Mouse (Mus musculus): ENCODE measurements around the gene Fmo6. TPM values are rescaled to one million over a fixed set of nuclear protein-coding genes. Genes with fewer than 3 reads are reported as not detected.

Fmo6 gene
- polyA plus RNA-seq, 1 experiment from 2014 or later: not detected

GRCm38 (mm10) chr1:162946837-162947558 lies 9.7 kb upstream of the Fmo6 start:
- 66% methylated on average over 4 of the region's 4 CpGs for WGBS

DNA sequence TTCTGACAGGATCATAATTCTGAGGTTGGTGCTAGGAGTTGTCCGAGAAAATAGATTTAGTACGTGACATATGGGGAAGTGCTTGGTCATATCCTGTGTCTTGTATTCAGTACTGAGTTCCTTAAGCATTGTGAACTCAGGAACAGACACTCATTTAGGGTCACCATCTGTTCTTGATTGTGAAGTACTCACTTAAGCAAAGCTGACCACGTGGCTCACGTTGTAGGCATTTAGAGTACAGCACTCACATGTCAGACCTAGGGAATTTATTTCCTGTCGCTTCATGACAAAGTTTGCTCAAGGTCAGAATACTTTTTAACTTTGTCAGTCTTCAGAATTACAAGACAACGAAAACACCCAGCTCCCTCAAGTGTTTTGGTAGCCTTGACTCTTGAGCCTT lies 6.4 kb upstream of the Fmo6 start:
- H3K4me2 ChIP-seq (ENCODE audit: low read depth, low read length): no peak overlapping the region
- H3K4me3 ChIP-seq (ENCODE audit: low read length): no peak overlapping the region
- no peaks in the 10 kb centered on the region for H3K9me3 ChIP-seq (ENCODE audit: control insufficient read depth, low read length)
- 68% methylated on average over 6 of the region's 6 CpGs for WGBS
- ATAC-seq: no peak
- H3K27ac ChIP-seq (ENCODE audit: low read length): no peak overlapping the region
- H3K9ac ChIP-seq (ENCODE audit: low read depth, low read length): no peak overlapping the region
- H3K36me3 ChIP-seq (ENCODE audit: control insufficient read depth, insufficient read depth, low read length): no peaks in the 10 kb centered on the region
- H3K4me1 ChIP-seq (ENCODE audit: control insufficient read depth, insufficient read depth, low read length): no peaks in the 10 kb centered on the region
- no peaks in the 10 kb centered on the region for H3K27me3 ChIP-seq (replicated peaks; ENCODE audit: control insufficient read depth, insufficient read depth, low read length)

More at GRCm38 (mm10) chr1:162946837-162947558, 9.7 kb upstream of the Fmo6 start:
- H3K4me3 ChIP-seq (ENCODE audit: low read length): no peak overlapping the region
- H3K9ac ChIP-seq (ENCODE audit: low read depth, low read length): no peak overlapping the region
- no peaks in the 10 kb centered on the region for H3K4me1 ChIP-seq (ENCODE audit: control insufficient read depth, insufficient read depth, low read length)
- no peaks in the 10 kb centered on the region for H3K9me3 ChIP-seq (ENCODE audit: control insufficient read depth, low read length)
- H3K27ac ChIP-seq (ENCODE audit: low read length): no peak overlapping the region
- no peaks in the 10 kb centered on the region for H3K36me3 ChIP-seq (ENCODE audit: control insufficient read depth, insufficient read depth, low read length)
- ATAC-seq: peak; percentile 65; the same call in 1 of the 2 replicates
- no peaks in the 10 kb centered on the region for H3K27me3 ChIP-seq (replicated peaks; ENCODE audit: control insufficient read depth, insufficient read depth, low read length)
- H3K4me2 ChIP-seq (ENCODE audit: low read depth, low read length): no peak overlapping the region

GRCm38 (mm10) chr1:162938696-162939351 lies 1.5 kb upstream of the Fmo6 start:
- Histone ChIP-seq H3K4me2 (ENCODE audit: low read depth, low read length) (no peak overlapping the region), H3K9me3 (ENCODE audit: control insufficient read depth, low read length) (no peaks in the 10 kb centered on the region), H3K4me3 (ENCODE audit: low read length) (no peak overlapping the region), H3K27ac (ENCODE audit: low read length) (no peak overlapping the region; the same call in 1 of the 2 replicates), H3K27me3 (replicated peaks; ENCODE audit: control insufficient read depth, insufficient read depth, low read length) (no peaks in the 10 kb centered on the region), H3K9ac (ENCODE audit: low read depth, low read length) (no peak overlapping the region), H3K36me3 (ENCODE audit: control insufficient read depth, insufficient read depth, low read length) (no peaks in the 10 kb centered on the region), H3K4me1 (ENCODE audit: control insufficient read depth, insufficient read depth, low read length) (no peaks in the 10 kb centered on the region)
- peak; percentile 76 for ATAC-seq
- 57% methylated on average over 4 of the region's 4 CpGs for WGBS

GRCm38 (mm10) chr1:162937970-162938695 lies 818 bp upstream of the Fmo6 start:
- Histone ChIP-seq H3K9me3 (ENCODE audit: control insufficient read depth, low read length) (no peaks in the 10 kb centered on the region), H3K4me1 (ENCODE audit: control insufficient read depth, insufficient read depth, low read length) (no peaks in the 10 kb centered on the region), H3K4me3 (ENCODE audit: low read length) (no peak overlapping the region), H3K27ac (ENCODE audit: low read length) (no peak overlapping the region), H3K9ac (ENCODE audit: low read depth, low read length) (no peak overlapping the region), H3K36me3 (ENCODE audit: control insufficient read depth, insufficient read depth, low read length) (no peaks in the 10 kb centered on the region), H3K4me2 (ENCODE audit: low read depth, low read length) (no peak overlapping the region), H3K27me3 (replicated peaks; ENCODE audit: control insufficient read depth, insufficient read depth, low read length) (no peaks in the 10 kb centered on the region)
- 0 out of 2 replicates have a peak, but pooled peaks have one; percentile 18 for ATAC-seq
- WGBS: 69% methylated on average over 5 of the region's 5 CpGs

GRCm38 (mm10) chr1:162934374-162935012 lies 2.8 kb downstream of the Fmo6 start:
- Histone ChIP-seq H3K4me1 (ENCODE audit: control insufficient read depth, insufficient read depth, low read length) (no peaks in the 10 kb centered on the region), H3K27me3 (replicated peaks; ENCODE audit: control insufficient read depth, insufficient read depth, low read length) (no peaks in the 10 kb centered on the region), H3K27ac (ENCODE audit: low read length) (no peak overlapping the region), H3K9ac (ENCODE audit: low read depth, low read length) (no peak overlapping the region), H3K36me3 (ENCODE audit: control insufficient read depth, insufficient read depth, low read length) (no peaks in the 10 kb centered on the region), H3K4me3 (ENCODE audit: low read length) (no peak overlapping the region), H3K9me3 (ENCODE audit: control insufficient read depth, low read length) (no peaks in the 10 kb centered on the region), H3K4me2 (ENCODE audit: low read depth, low read length) (no peak overlapping the region)
- ATAC-seq: no peak
- 77% methylated on average over 4 of the region's 4 CpGs for WGBS

DNA sequence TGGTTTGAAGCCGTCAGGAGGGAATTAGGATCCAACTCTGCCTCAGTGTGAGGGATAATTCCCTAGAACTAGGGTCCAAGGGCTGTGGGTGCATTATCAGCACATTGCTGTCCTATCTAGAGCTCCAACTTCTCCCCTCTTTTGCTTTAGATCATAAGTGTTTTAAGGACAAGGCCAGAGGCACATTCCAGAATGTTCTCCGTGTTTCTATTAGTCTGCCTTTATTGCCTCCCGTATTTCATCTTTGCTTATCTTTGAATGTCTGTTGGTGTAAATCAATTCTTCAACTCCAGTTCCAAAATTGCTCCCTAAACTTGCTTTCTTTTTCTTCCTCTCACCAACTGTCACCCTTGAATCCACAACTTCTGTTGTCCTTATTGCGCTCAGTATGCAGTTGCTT lies 4.9 kb downstream of the Fmo6 start:
- Histone ChIP-seq H3K4me1 (ENCODE audit: control insufficient read depth, insufficient read depth, low read length) (no peaks in the 10 kb centered on the region), H3K9me3 (ENCODE audit: control insufficient read depth, low read length) (no peaks in the 10 kb centered on the region), H3K36me3 (ENCODE audit: control insufficient read depth, insufficient read depth, low read length) (no peaks in the 10 kb centered on the region), H3K9ac (ENCODE audit: low read depth, low read length) (no peak overlapping the region), H3K4me2 (ENCODE audit: low read depth, low read length) (no peak overlapping the region), H3K27ac (ENCODE audit: low read length) (no peak overlapping the region), H3K4me3 (ENCODE audit: low read length) (no peak overlapping the region), H3K27me3 (replicated peaks; ENCODE audit: control insufficient read depth, insufficient read depth, low read length) (no peaks in the 10 kb centered on the region)
- ATAC-seq: no peak
- 62% methylated on average over 4 of the region's 4 CpGs for WGBS

GRCm38 (mm10) chr1:162931880-162932279 lies 5.4 kb downstream of the Fmo6 start:
- H3K36me3 ChIP-seq (ENCODE audit: control insufficient read depth, insufficient read depth, low read length): no peaks in the 10 kb centered on the region
- no peak overlapping the region for H3K4me2 ChIP-seq (ENCODE audit: low read depth, low read length)
- H3K27me3 ChIP-seq (replicated peaks; ENCODE audit: control insufficient read depth, insufficient read depth, low read length): no peaks in the 10 kb centered on the region
- no peaks in the 10 kb centered on the region for H3K4me1 ChIP-seq (ENCODE audit: control insufficient read depth, insufficient read depth, low read length)
- no peak overlapping the region for H3K9ac ChIP-seq (ENCODE audit: low read depth, low read length)
- no peaks in the 10 kb centered on the region for H3K9me3 ChIP-seq (ENCODE audit: control insufficient read depth, low read length)
- no peak overlapping the region for H3K4me3 ChIP-seq (ENCODE audit: low read length)
- 71% methylated on average over 5 of the region's 5 CpGs for WGBS
- H3K27ac ChIP-seq (ENCODE audit: low read length): no peak overlapping the region
- no peak for ATAC-seq

GRCm38 (mm10) chr1:162931310-162931875 lies 5.9 kb downstream of the Fmo6 start:
- Histone ChIP-seq H3K36me3 (ENCODE audit: control insufficient read depth, insufficient read depth, low read length) (no peaks in the 10 kb centered on the region), H3K4me2 (ENCODE audit: low read depth, low read length) (no peak overlapping the region), H3K9ac (ENCODE audit: low read depth, low read length) (no peak overlapping the region), H3K4me1 (ENCODE audit: control insufficient read depth, insufficient read depth, low read length) (no peaks in the 10 kb centered on the region), H3K27ac (ENCODE audit: low read length) (no peak overlapping the region), H3K4me3 (ENCODE audit: low read length) (no peak overlapping the region), H3K9me3 (ENCODE audit: control insufficient read depth, low read length) (no peaks in the 10 kb centered on the region), H3K27me3 (replicated peaks; ENCODE audit: control insufficient read depth, insufficient read depth, low read length) (no peaks in the 10 kb centered on the region)
- ATAC-seq: no peak
- WGBS: 67% methylated on average over 4 of the region's 4 CpGs

GRCm38 (mm10) chr1:162930631-162931030 lies 6.7 kb downstream of the Fmo6 start:
- H3K4me2 ChIP-seq (ENCODE audit: low read depth, low read length): no peak overlapping the region
- no peaks in the 10 kb centered on the region for H3K36me3 ChIP-seq (ENCODE audit: control insufficient read depth, insufficient read depth, low read length)
- no peak for ATAC-seq
- no peaks in the 10 kb centered on the region for H3K4me1 ChIP-seq (ENCODE audit: control insufficient read depth, insufficient read depth, low read length)
- H3K27ac ChIP-seq (ENCODE audit: low read length): no peak overlapping the region
- no peak overlapping the region for H3K9ac ChIP-seq (ENCODE audit: low read depth, low read length)
- no peak overlapping the region for H3K4me3 ChIP-seq (ENCODE audit: low read length)
- no peaks in the 10 kb centered on the region for H3K9me3 ChIP-seq (ENCODE audit: control insufficient read depth, low read length)
- WGBS: 66% methylated on average over 2 of the region's 2 CpGs
- H3K27me3 ChIP-seq (replicated peaks; ENCODE audit: control insufficient read depth, insufficient read depth, low read length): no peaks in the 10 kb centered on the region

Data from intestine, embryonic 16.5 days (tissue).